Mouse (Mus musculus): ENCODE measurements around the gene Sike1. TPM values are rescaled to one million over a fixed set of nuclear protein-coding genes. Genes with fewer than 3 reads are reported as not detected.
A peak's percentile ranks its signal among the peaks of the same experiment; 100 is the strongest.

Sike1 gene
- 80.1 and 86.1 TPM in 2 replicates for polyA plus RNA-seq (2016; fragmentation: Nextera tagmentation; extraction: Ambion mirVana)

GRCm38 (mm10) chr3:102995605-102996321 lies at the start of gene Sike1:
Gene Sike1, plus strand, starts transcription at chr3:102995708.
- Histone ChIP-seq H3K27ac (replicated peaks) (peak within 1 kb of the TSS; percentile 90), H3K4me2 (replicated peaks) (peak within 1 kb of the TSS; percentile 68), H3K9ac (replicated peaks) (peak within 1 kb of the TSS; percentile 91), H3K4me3 (peak within 1 kb of the TSS; percentile 80), H3K36me3 (peaks cover 28% of the 10 kb centered on the region), H3K27me3 (no peaks in the 10 kb centered on the region), H3K9me3 (peaks cover 3% of the 10 kb centered on the region; the same call in 1 of the 2 replicates), H3K4me1 (peaks cover 12% of the 10 kb centered on the region)
- ATAC-seq (ENCODE audit: low FRiP score, low read depth) = peak; percentile 97
- WGBS = 1% methylated on average over 57 of the region's 60 CpGs

GRCm38 (mm10) chr3:102946312-102946711 lies 49.2 kb upstream of the Sike1 start:
- Histone ChIP-seq H3K4me1 (peaks cover 2% of the 10 kb centered on the region; the same call in 1 of the 2 replicates), H3K9me3 (no peaks in the 10 kb centered on the region), H3K4me2 (replicated peaks) (no peak overlapping the region), H3K4me3 (no peak overlapping the region), H3K9ac (replicated peaks) (no peak overlapping the region), H3K36me3 (no peaks in the 10 kb centered on the region), H3K27ac (replicated peaks) (no peak overlapping the region), H3K27me3 (no peaks in the 10 kb centered on the region)
- 83% methylated on average over 3 of the region's 3 CpGs for WGBS
- no peak for ATAC-seq (ENCODE audit: low FRiP score, low read depth)

- peaks cover 2% of the 10 kb centered on the region; the same call in 1 of the 2 replicates for H3K4me1 ChIP-seq
- no peak overlapping the region for H3K9ac ChIP-seq (replicated peaks)
- no peak overlapping the region for H3K4me3 ChIP-seq
- ATAC-seq (ENCODE audit: low FRiP score, low read depth) = no peak
- H3K4me2 ChIP-seq (replicated peaks) = no peak overlapping the region
- H3K27ac ChIP-seq (replicated peaks) = no peak overlapping the region
- no peaks in the 10 kb centered on the region for H3K36me3 ChIP-seq
- no peaks in the 10 kb centered on the region for H3K27me3 ChIP-seq
- H3K9me3 ChIP-seq = no peaks in the 10 kb centered on the region
- 39% methylated on average over 5 of the region's 5 CpGs for WGBS
Observed at GRCm38 (mm10) chr3:102946861-102947260, 48.6 kb upstream of the Sike1 start.

GRCm38 (mm10) chr3:102954476-102954875 lies 41.0 kb upstream of the Sike1 start:
- Histone ChIP-seq H3K36me3 (no peaks in the 10 kb centered on the region), H3K4me1 (no peaks in the 10 kb centered on the region), H3K9ac (replicated peaks) (no peak overlapping the region), H3K27me3 (no peaks in the 10 kb centered on the region), H3K4me2 (replicated peaks) (no peak overlapping the region), H3K27ac (replicated peaks) (no peak overlapping the region), H3K9me3 (no peaks in the 10 kb centered on the region), H3K4me3 (no peak overlapping the region)
- no peak for ATAC-seq (ENCODE audit: low FRiP score, low read depth)
- WGBS = 91% methylated on average over 12 of the region's 12 CpGs

- Histone ChIP-seq H3K4me3 (no peak overlapping the region), H3K9me3 (no peaks in the 10 kb centered on the region), H3K4me2 (replicated peaks) (no peak overlapping the region), H3K27me3 (no peaks in the 10 kb centered on the region), H3K9ac (replicated peaks) (no peak overlapping the region), H3K27ac (replicated peaks) (no peak overlapping the region), H3K4me1 (no peaks in the 10 kb centered on the region), H3K36me3 (no peaks in the 10 kb centered on the region)
- no peak for ATAC-seq (ENCODE audit: low FRiP score, low read depth)
- WGBS = 94% methylated on average over 3 of the region's 3 CpGs
Observed at GRCm38 (mm10) chr3:102955143-102955542, 40.4 kb upstream of the Sike1 start.

GRCm38 (mm10) chr3:102955596-102955995 lies 39.9 kb upstream of the Sike1 start:
- Histone ChIP-seq H3K36me3 (no peaks in the 10 kb centered on the region), H3K4me1 (no peaks in the 10 kb centered on the region), H3K9ac (replicated peaks) (no peak overlapping the region), H3K4me2 (replicated peaks) (no peak overlapping the region), H3K27me3 (no peaks in the 10 kb centered on the region), H3K4me3 (no peak overlapping the region), H3K9me3 (no peaks in the 10 kb centered on the region), H3K27ac (replicated peaks) (no peak overlapping the region)
- 62% methylated on average over 3 of the region's 3 CpGs for WGBS
- ATAC-seq (ENCODE audit: low FRiP score, low read depth) = no peak

- Histone ChIP-seq H3K4me3 (no peak within 1 kb of the TSS), H3K9ac (replicated peaks) (no peak within 1 kb of the TSS), H3K4me1 (no peaks in the 10 kb centered on the region), H3K9me3 (no peaks in the 10 kb centered on the region), H3K27me3 (no peaks in the 10 kb centered on the region), H3K27ac (replicated peaks) (no peak within 1 kb of the TSS), H3K36me3 (no peaks in the 10 kb centered on the region), H3K4me2 (replicated peaks) (no peak within 1 kb of the TSS)
- ATAC-seq (ENCODE audit: low FRiP score, low read depth) = no peak
- 51% methylated on average over 3 of the region's 3 CpGs for WGBS
Observed at GRCm38 (mm10) chr3:102964033-102964432, 31.5 kb upstream of the Sike1 start, which contains the start of gene Nr1h5. Gene Nr1h5, minus strand, starts transcription at chr3:102964133.

- no peaks in the 10 kb centered on the region for H3K27me3 ChIP-seq
- WGBS = 47% methylated on average over 9 of the region's 9 CpGs
- H3K4me3 ChIP-seq = no peak overlapping the region
- no peaks in the 10 kb centered on the region for H3K9me3 ChIP-seq
- peak overlapping the region; percentile 49; the same call in 1 of the 2 replicates for H3K27ac ChIP-seq (replicated peaks)
- ATAC-seq (ENCODE audit: low FRiP score, low read depth) = peak; percentile 83
- H3K36me3 ChIP-seq = no peaks in the 10 kb centered on the region
- H3K4me2 ChIP-seq (replicated peaks) = peak overlapping the region; percentile 15; the same call in 1 of the 2 replicates
- no peak overlapping the region for H3K9ac ChIP-seq (replicated peaks)
- H3K4me1 ChIP-seq = peaks cover 7% of the 10 kb centered on the region; the same call in 1 of the 2 replicates
Observed at GRCm38 (mm10) chr3:102970067-102970466, 25.4 kb upstream of the Sike1 start.

- H3K9ac ChIP-seq (replicated peaks) = no peak overlapping the region
- no peaks in the 10 kb centered on the region for H3K36me3 ChIP-seq
- no peaks in the 10 kb centered on the region for H3K9me3 ChIP-seq
- no peak overlapping the region for H3K4me3 ChIP-seq
- peaks cover 7% of the 10 kb centered on the region; the same call in 1 of the 2 replicates for H3K4me1 ChIP-seq
- ATAC-seq (ENCODE audit: low FRiP score, low read depth) = no peak
- peak overlapping the region; percentile 49; the same call in 1 of the 2 replicates for H3K27ac ChIP-seq (replicated peaks)
- H3K4me2 ChIP-seq (replicated peaks) = no peak overlapping the region
- H3K27me3 ChIP-seq = no peaks in the 10 kb centered on the region
- 96% methylated on average over 3 of the region's 3 CpGs for WGBS
Observed at GRCm38 (mm10) chr3:102970508-102970907, 25.0 kb upstream of the Sike1 start.

GRCm38 (mm10) chr3:102976906-102977305 lies 18.6 kb upstream of the Sike1 start:
- WGBS = 79% methylated on average over 4 of the region's 4 CpGs
- no peak overlapping the region for H3K4me3 ChIP-seq
- no peak for ATAC-seq (ENCODE audit: low FRiP score, low read depth)
- no peak overlapping the region for H3K9ac ChIP-seq (replicated peaks)
- no peaks in the 10 kb centered on the region for H3K27me3 ChIP-seq
- H3K4me1 ChIP-seq = peaks cover 8% of the 10 kb centered on the region
- H3K36me3 ChIP-seq = no peaks in the 10 kb centered on the region
- no peak overlapping the region for H3K27ac ChIP-seq (replicated peaks)
- H3K4me2 ChIP-seq (replicated peaks) = no peak overlapping the region
- no peaks in the 10 kb centered on the region for H3K9me3 ChIP-seq

GRCm38 (mm10) chr3:102979550-102980348 lies 15.8 kb upstream of the Sike1 start:
- peak overlapping the region; percentile 84 for H3K27ac ChIP-seq (replicated peaks)
- H3K4me2 ChIP-seq (replicated peaks) = peak overlapping the region; percentile 49
- H3K9ac ChIP-seq (replicated peaks) = no peak overlapping the region
- no peaks in the 10 kb centered on the region for H3K36me3 ChIP-seq
- peak; percentile 98 for ATAC-seq (ENCODE audit: low FRiP score, low read depth)
- peaks cover 8% of the 10 kb centered on the region for H3K4me1 ChIP-seq
- H3K4me3 ChIP-seq = peak overlapping the region; percentile 16; the same call in 1 of the 2 replicates
- WGBS = 11% methylated on average over 10 of the region's 10 CpGs
- H3K27me3 ChIP-seq = no peaks in the 10 kb centered on the region
- H3K9me3 ChIP-seq = no peaks in the 10 kb centered on the region

GRCm38 (mm10) chr3:102980349-102980736 lies 15.2 kb upstream of the Sike1 start:
- WGBS = 26% methylated on average over 3 of the region's 3 CpGs
- Histone ChIP-seq H3K4me1 (peaks cover 8% of the 10 kb centered on the region), H3K36me3 (no peaks in the 10 kb centered on the region), H3K9ac (replicated peaks) (no peak overlapping the region), H3K27me3 (no peaks in the 10 kb centered on the region), H3K9me3 (no peaks in the 10 kb centered on the region), H3K4me3 (no peak overlapping the region), H3K4me2 (replicated peaks) (peak overlapping the region; percentile 49), H3K27ac (replicated peaks) (peak overlapping the region; percentile 84)
- no peak; the same call in 1 of the 2 replicates for ATAC-seq (ENCODE audit: low FRiP score, low read depth)

Data from midbrain, embryonic 12.5 days (tissue).